Mouse (Mus musculus) right cerebral cortex, postnatal 10 days (tissue): ENCODE measurements around the gene Tmppe.

Experiments
- DNase-seq, 2 experiments: peaks; one replicate each; pipeline ENCODE4 v3.0.0; 2021; ENCODE audit warnings: low spot score in 2 of 2

Tmppe gene

DNA sequence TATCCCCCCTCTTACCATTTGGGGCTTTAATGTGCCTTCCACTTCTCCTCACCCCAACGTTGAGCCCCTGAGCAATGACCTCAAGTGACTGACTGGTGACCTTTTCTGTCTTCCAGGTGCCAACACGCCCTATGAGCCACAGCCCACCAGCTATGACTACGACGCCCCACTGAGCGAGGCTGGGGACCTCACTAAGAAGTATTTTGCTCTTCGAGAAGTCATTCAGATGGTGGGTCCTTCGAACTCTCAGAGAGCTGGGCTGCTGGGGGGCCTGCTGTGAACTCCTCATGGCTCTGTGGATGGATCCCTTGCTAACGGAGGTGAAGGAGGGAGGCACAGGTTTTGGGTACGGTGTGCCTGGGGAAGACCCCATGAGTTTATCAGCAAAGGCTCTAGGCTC, 42.0 kb downstream of the Tmppe start:
- DNase-seq, result no peak

DNA sequence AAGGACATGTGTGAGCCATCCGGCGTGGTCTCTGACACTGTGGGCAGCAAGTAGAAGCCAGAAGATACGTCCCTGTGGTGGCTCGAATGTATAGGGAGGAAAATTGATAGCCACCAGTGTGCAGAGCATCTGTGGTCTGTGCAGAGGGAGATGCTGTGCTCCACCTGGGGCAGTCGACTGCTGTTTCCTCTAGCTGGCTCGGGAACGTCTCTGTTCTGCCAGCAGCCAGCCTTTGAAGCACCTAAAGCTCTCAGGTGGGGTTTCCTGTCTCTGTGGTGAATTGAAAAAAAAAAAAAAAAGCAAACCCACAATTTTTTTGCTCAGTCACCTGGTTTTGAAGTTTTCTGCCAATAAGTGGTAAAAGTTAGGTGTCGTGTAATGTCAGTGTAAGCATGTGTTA, 42.4 kb downstream of the Tmppe start:
- no peak for DNase-seq

GRCm38 (mm10) chr9:114446887-114447286, 46.0 kb downstream of the Tmppe start:
- DNase-seq, result no peak

- DNase-seq, result no peak
These were observed 47.8 kb downstream of the Tmppe start for GRCm38 (mm10) chr9:114448700-114449099.

DNA sequence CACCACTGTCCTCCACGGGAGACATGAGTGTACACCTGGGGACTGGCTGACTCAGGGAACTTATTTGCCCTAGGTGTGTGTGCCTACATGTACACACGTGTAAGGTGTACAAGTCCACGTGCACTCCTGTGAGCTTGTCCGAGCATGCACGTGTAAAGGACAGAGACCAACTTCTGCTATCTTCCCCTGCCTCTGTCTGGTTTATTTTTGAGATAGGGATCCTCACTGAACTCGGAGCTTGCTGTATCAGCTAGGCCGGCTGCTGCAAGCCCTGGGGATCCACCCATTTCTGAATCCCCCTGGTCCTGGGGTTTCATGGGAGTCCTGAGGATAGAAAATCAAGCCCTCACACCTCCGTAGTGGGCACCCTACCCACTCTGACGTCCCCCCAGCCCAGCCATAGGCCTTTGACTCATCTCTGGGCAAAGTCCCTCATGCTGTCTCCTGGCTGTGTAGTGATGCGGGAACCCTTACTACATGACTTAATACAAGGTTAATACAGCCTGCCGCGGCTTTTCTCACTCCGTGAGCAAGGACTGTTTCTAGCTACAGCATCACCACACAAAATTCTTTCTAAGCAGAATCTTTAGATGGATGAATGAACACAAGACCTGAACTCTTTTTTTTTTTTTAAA, 48.3 kb downstream of the Tmppe start:
- DNase-seq, result no peak

GRCm38 (mm10) chr9:114451615-114452014, 50.7 kb downstream of the Tmppe start:
- DNase-seq, result no peak

DNA sequence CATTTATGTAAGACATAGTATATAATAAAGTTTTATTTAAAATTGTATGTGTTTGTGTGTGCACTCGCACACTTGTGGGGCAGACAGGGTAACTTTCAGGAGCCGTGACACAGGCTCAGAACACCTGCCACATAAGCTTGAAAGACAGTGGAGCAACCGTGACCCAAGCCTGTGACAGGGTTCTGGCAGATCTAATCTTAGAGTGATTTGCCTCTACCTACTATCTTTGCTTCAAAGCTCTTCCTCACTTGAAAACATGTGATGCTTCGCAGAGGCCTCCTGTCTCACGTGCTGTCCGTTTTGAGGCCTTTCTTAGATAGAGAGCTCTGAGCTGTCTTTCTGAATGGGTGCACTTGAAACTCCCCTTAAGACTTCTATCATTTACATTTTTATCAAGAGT, 51.5 kb downstream of the Tmppe start:
- DNase-seq, result no peak

GRCm38 (mm10) chr9:114455420-114455819, 54.5 kb downstream of the Tmppe start:
- DNase-seq, result no peak
